8 mouse cellular contexts compared by ENCODE assay signal in genomic region chr4:98003323-98004107, GRCm38 (mm10).
DNase-seq lines count a peak whose midpoint lies in the region.

No protein-coding gene starts in this region.

- DNase-seq in left cerebral cortex, postnatal 4 days, result peak; percentile 21
- DNase-seq in left cerebral cortex, adult 9 months (ENCODE audit: low spot score in 2 of 2), result no peak
- peak; percentile 76 for DNase-seq in heart, embryonic 10.5 days (ENCODE audit: low spot score)
- DNase-seq in kidney, adult 9 months, result peak; percentile 48
- peak; percentile 68 for DNase-seq in lung, postnatal 10 days
- peak; percentile 36 for DNase-seq in yolk sac, embryonic 10.5 days (ENCODE audit: low spot score)
- no peak for DNase-seq in frontal cortex, postnatal 14 days (ENCODE audit: low spot score in 2 of 2)
- DNase-seq in cerebellum, adult 11 months, result no peak

- no peaks in the 10 kb centered on the region for H3K27me3 ChIP-seq in heart, embryonic 10.5 days (ENCODE audit: insufficient read depth, poor library complexity, severe bottlenecking)

- WGBS in heart, embryonic 10.5 days, result 9% methylated on average over 12 of the region's 12 CpGs

- H3K4me1 ChIP-seq in heart, embryonic 10.5 days, result peaks cover 30% of the 10 kb centered on the region

- peak overlapping the region; percentile 87 for H3K27ac ChIP-seq in heart, embryonic 10.5 days

- no peaks in the 10 kb centered on the region for H3K9me3 ChIP-seq in heart, embryonic 10.5 days

- peak overlapping the region; percentile 23 for H3K4me3 ChIP-seq in heart, embryonic 10.5 days

- intact Hi-C loops in left cerebral cortex, postnatal 4 days (cut with DNase I), result no loop called here

- no peaks in the 10 kb centered on the region for H3K36me3 ChIP-seq in heart, embryonic 10.5 days

Comparison
In these comparisons a context has a peak if more than half of its experiments do, and no peak if none do; other contexts are left out.
1. DNase-seq: peak in left cerebral cortex, postnatal 4 days (single experiment), heart, embryonic 10.5 days (single experiment), kidney, adult 9 months (single experiment), lung, postnatal 10 days (single experiment) and yolk sac, embryonic 10.5 days (single experiment); none in left cerebral cortex, adult 9 months (0 of 2), frontal cortex, postnatal 14 days (0 of 2) and cerebellum, adult 11 months (single experiment).